Mouse (Mus musculus): Measurements from ENCODE around the gene Dip2b.

The Dip2b gene

DNA sequence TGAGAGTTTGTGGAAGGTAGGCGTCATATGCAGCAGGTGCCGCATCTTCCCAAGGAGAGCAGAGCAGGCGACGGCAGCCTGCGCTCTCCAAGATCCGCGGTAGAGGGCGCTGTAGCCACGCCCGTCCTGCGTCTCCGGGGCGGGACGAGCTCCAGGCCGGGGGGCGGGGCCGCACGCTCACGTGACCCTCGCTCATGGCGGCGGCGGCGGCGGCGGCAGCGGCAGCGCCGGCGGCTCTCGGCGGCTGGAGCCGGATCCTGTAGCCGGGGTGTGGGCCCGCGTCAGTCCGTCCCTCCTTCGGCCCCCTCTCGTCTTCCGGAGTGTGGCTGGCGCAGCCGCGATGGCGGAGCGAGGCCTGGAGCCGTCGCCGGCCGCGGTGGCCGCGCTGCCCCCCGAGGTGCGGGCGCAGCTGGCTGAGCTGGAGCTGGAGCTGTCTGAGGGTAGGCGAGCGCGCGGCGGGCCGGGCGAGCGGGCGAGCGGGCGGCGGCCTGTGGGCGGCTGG is at the start of gene Dip2b:
Gene Dip2b, plus strand, starts transcription at position 195 of the 502 bp plus-strand sequence.
- peak; percentile 72 for ATAC-seq (ENCODE audit: insufficient number of reproducible peaks, low FRiP score, low TSS enrichment)

DNA sequence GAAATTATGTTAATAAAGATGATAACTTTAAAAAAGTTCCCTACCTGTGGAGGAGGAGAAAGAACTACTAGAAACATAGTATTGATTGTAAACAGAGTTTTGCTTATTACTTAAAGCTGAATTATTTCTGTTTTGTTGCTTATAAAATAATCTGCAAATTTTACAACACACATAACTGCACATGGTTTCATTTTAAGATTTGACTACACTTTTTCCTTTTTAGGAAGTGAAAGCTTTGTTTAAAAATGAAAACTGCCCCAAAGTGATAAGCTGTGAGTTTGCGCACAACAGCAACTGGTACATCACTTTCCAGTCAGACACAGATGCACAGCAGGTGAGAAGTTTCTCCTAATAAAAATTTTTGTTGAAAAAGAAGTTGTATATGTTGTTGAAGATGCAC is 45.4 kb upstream of the Dip2b start:
- no peak for ATAC-seq (ENCODE audit: insufficient number of reproducible peaks, low FRiP score, low TSS enrichment)

GRCm38 (mm10) chr15:99997114-99997804 is 41.2 kb upstream of the Dip2b start:
- no peak for ATAC-seq (ENCODE audit: insufficient number of reproducible peaks, low FRiP score, low TSS enrichment)

DNA sequence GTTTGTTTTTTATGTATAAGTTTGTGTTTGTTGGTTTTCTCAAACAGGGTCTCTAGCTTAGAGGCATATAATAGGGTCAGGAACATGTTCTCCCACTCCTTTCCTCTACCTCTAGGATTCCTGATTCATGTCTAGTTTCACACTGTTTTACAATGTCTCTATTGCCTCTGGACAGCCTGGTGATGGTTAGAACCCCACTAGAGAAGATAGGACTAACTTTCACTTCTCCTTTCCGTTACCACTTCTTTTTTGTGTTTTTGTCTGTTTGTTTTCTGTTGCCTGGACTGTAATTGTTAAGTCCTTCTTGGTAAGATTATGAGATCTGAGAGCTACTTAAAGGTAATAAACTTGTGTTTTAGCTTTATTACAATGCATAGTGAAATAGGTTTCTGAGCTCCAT is 39.1 kb upstream of the Dip2b start:
- no peak for ATAC-seq (ENCODE audit: insufficient number of reproducible peaks, low FRiP score, low TSS enrichment)

GRCm38 (mm10) chr15:100004677-100005273 is 33.7 kb upstream of the Dip2b start:
- no peak for ATAC-seq (ENCODE audit: insufficient number of reproducible peaks, low FRiP score, low TSS enrichment)

- no peak for ATAC-seq (ENCODE audit: insufficient number of reproducible peaks, low FRiP score, low TSS enrichment)
Measured at GRCm38 (mm10) chr15:100006180-100006579, 32.3 kb upstream of the Dip2b start.

GRCm38 (mm10) chr15:100018280-100018899 is 20.1 kb upstream of the Dip2b start:
- ATAC-seq (ENCODE audit: insufficient number of reproducible peaks, low FRiP score, low TSS enrichment) = no peak

- no peak for ATAC-seq (ENCODE audit: insufficient number of reproducible peaks, low FRiP score, low TSS enrichment)
Measured at GRCm38 (mm10) chr15:100021175-100021574, 17.3 kb upstream of the Dip2b start.

DNA sequence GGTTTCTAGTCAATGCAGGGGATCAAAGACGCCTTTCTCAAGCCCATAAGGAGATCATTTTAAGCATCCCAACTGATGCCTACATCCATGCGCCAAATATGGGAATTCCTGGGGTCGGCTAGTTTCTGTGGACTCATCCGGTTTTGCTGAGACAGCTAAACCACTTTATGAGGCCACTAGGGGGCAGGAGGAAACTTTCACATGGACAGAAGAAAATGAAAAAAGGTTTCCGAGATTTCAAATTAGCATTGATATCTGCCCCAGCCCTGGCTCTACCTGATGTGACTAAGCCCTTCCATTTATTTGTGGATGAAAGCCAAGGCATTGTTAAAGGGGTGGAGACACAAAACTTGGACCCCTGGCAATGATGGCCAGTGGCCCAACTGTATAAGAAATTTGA is 15.5 kb upstream of the Dip2b start:
- no peak for ATAC-seq (ENCODE audit: insufficient number of reproducible peaks, low FRiP score, low TSS enrichment)

- no peak for ATAC-seq (ENCODE audit: insufficient number of reproducible peaks, low FRiP score, low TSS enrichment)
Measured at GRCm38 (mm10) chr15:100025076-100025834, 13.2 kb upstream of the Dip2b start.

DNA sequence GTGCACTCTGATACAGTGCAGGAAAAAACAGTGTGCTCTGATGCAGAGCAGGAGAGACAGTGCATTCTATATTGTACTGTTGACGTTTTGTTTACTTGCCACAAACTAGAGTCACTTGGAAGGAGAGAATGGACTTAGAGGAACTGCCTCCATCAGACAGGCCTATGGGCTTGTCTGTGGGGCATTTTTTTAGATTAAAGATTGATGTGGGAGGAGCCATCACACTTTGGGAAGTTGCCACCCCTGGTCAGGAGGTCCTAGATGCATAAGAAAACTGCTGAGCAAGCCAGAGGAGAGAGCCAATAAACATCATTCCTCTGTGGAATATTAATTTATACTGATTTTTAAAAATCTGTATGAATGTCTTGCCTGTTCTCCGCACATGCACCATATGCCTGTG is 10.3 kb upstream of the Dip2b start:
- ATAC-seq (ENCODE audit: insufficient number of reproducible peaks, low FRiP score, low TSS enrichment) = no peak

GRCm38 (mm10) chr15:100029497-100029896 is 9.0 kb upstream of the Dip2b start:
- ATAC-seq (ENCODE audit: insufficient number of reproducible peaks, low FRiP score, low TSS enrichment) = no peak

DNA sequence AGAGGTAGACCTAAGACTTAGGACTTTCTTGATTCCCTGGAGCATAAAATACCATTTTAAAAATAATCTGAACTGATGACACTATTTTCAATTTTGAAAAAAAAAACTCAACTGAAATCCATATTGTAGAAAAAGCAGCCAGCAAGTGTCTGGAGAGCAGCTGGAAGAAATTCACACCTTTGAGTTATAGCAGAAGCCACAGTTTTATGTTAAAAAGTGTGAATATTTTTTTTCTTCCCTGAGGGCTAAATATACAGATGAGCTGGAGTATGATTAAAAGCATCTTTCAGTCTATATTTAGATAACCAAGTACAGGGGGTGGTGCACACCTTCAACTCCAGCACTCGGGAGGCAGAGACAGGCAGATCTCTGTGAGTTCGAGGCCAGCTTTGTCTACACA is 8.6 kb upstream of the Dip2b start:
- ATAC-seq (ENCODE audit: insufficient number of reproducible peaks, low FRiP score, low TSS enrichment) = no peak

DNA sequence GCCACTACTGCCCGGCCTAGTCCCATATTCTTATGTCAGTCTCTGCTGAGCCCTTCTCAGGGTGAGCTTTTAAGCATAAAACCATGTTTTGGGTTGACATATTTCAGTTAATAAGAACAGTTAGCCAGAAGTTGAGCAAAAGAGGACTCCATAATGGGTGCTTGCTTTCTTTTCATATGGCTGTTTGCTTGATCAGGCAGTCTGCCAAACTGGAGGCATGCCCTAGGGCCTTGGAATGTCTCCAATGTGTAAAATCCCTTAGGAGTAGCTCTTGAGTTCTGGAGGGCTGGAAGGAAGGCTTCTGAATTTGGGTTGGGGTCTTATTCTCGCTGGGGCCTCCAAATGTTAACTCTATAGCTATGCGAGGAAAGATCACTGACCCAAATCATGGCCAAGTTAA is 5.9 kb upstream of the Dip2b start:
- ATAC-seq (ENCODE audit: insufficient number of reproducible peaks, low FRiP score, low TSS enrichment) = no peak

DNA sequence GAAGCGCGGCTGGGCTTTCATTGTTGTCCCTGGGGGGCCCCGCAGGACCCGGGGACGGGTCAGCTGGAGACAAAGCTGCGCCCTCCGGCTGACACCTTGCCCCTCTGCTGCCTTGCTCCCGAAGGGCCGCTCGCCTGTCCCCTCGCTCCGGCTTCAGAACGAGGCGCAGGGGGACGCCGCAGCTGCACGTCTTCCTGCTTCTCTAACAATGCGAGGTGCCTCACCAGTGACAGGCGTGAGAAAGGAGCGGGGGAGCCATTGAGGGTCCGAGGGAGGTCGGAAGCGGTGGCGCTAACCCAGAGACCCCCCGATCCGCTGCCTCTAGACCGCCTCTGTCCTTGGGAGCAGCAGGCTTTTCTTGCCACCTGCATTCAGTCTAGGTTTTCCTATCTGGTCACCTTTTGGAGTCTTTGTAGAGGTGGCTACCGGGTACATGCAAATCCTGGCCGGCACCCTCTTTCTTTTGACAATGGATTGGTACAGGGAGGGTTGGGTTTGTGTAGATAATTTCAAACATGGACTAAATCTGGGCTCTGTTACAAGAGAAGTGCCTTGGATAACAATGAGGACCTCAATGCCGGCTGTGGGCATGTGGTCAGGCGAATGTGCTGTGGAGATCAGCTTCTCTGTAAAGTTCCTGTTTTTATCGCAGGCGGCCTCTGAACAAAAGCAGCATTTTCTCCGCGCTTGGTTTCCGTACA is 687 bp downstream of the Dip2b start:
- ATAC-seq (ENCODE audit: insufficient number of reproducible peaks, low FRiP score, low TSS enrichment) = peak; percentile 42; the same call in 1 of the 2 replicates

GRCm38 (mm10) chr15:100040541-100041266 is 2.2 kb downstream of the Dip2b start:
- no peak for ATAC-seq (ENCODE audit: insufficient number of reproducible peaks, low FRiP score, low TSS enrichment)

DNA sequence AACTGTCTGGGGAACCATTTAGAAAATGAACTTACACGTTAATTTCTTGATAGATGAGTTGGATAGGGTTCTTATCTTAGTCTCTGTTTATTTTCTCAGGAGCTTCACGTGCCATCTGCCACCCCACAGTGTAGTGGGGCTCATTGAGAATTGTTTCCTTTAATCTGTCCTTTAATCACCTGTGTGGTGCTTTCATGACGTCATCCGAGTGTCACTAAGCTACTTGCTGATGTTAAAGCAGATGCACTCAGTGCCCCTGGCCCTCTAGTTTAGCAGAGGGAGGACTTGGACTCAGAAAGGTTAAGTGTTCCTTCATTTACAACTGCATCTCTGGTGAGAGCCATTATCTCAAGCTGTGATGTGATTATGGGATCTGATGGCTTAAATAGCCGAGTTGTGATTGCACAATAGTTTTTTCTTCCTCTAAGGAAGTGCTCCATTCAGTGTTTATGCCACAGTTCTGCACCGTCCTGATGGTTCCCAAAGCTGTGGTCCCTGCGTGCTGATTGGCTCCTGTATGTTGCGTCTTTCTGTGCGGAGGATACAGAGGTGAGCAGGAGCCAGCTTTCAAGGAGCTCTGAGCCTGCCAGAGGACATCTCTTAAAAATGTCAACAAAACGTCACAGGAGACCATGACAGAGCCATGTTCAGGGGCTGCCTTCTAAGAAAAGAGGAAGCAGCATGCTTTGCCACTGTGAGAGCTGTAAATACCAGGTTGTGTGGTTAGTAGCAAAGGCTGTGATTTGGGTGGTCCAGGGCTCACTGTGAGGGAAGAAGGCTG is 3.0 kb downstream of the Dip2b start:
- ATAC-seq (ENCODE audit: insufficient number of reproducible peaks, low FRiP score, low TSS enrichment) = no peak

DNA sequence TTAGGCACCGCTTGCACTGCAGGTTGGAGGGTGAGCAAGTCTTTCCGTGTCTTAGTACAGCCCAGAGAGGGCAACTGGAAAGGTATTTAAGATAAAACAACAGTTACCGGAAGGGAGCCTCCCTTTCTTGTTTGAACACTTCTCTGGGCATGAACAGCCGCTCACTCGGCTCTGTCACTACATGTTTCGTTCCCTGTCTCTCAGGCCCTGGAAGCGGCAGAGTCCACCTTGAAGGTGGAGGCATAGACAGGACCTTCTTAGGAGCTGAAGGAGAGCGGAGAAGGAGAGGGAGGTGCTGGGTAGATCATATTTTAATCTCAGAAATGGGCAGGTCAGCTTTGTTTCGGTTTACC is 3.6 kb downstream of the Dip2b start:
- no peak for ATAC-seq (ENCODE audit: insufficient number of reproducible peaks, low FRiP score, low TSS enrichment)

GRCm38 (mm10) chr15:100045576-100045975 is 7.1 kb downstream of the Dip2b start:
- no peak for ATAC-seq (ENCODE audit: insufficient number of reproducible peaks, low FRiP score, low TSS enrichment)
